16 mouse cellular contexts compared by ENCODE assay signal in genomic region chr6:126535911-126536270, GRCm38 (mm10). TPM values are rescaled to one million over a fixed set of nuclear protein-coding genes. Genes with fewer than 3 reads are reported as not detected.
A peak's percentile ranks its signal among the peaks of the same experiment; 100 is the strongest.
DNase-seq lines count a peak whose midpoint lies in the region; ATAC-seq lines count a peak whose summit lies in the region.
"Had no signal": no experiment of that assay in that cellular context is flagged by ENCODE, and none has a peak within 500 bp of the region (broad histone marks: within the 10 kb centered on the region; RNA-seq: fewer than 3 reads in every experiment).

No protein-coding gene starts in this region.

- no peak overlapping the region for H3K4me3 ChIP-seq in heart, embryonic 13.5 days
- H3K4me3 ChIP-seq in limb, embryonic 13.5 days = no peak overlapping the region
- H3K4me3 ChIP-seq in limb, embryonic 10.5 days = no peak overlapping the region
- no peak overlapping the region for H3K4me3 ChIP-seq in intestine, embryonic 15.5 days (replicated peaks)
- H3K4me3 ChIP-seq in stomach, embryonic 15.5 days (replicated peaks) = no peak overlapping the region

- no peak for ATAC-seq in heart, embryonic 13.5 days (ENCODE audit: extremely low read depth, insufficient number of reproducible peaks, low FRiP score, low TSS enrichment)
- no peak for ATAC-seq in limb, embryonic 13.5 days (ENCODE audit: low FRiP score, low read depth)
- no peak for ATAC-seq in intestine, embryonic 15.5 days
- ATAC-seq in stomach, embryonic 15.5 days (ENCODE audit: insufficient read depth, low FRiP score, low read depth) = no peak

- H3K9me3 ChIP-seq in heart, embryonic 13.5 days = no peaks in the 10 kb centered on the region
- no peaks in the 10 kb centered on the region for H3K9me3 ChIP-seq in limb, embryonic 13.5 days
- H3K9me3 ChIP-seq in limb, embryonic 10.5 days (replicated peaks) = no peaks in the 10 kb centered on the region
- no peaks in the 10 kb centered on the region for H3K9me3 ChIP-seq in intestine, embryonic 15.5 days
- H3K9me3 ChIP-seq in stomach, embryonic 15.5 days = no peaks in the 10 kb centered on the region
- H3K9me3 ChIP-seq: forebrain, embryonic 12.5 days; hindbrain, embryonic 13.5 days; neural tube, embryonic 13.5 days had no signal

- no peak for DNase-seq in heart, adult 11 months
- no peak for DNase-seq in limb, embryonic 10.5 days (ENCODE audit: low spot score)
- DNase-seq in left cerebral cortex, adult 11 months (ENCODE audit: low spot score) = no peak
- no peak for DNase-seq in right cerebral cortex, adult 18-20 months
- DNase-seq: adrenal gland, adult 2 months; cerebellum, adult 11 months; kidney, adult 2 months; right cerebral cortex, postnatal 4 days; thymus, adult 18-20 months had no signal

- H3K27ac ChIP-seq in heart, embryonic 13.5 days (replicated peaks) = peak overlapping the region; percentile 64
- H3K27ac ChIP-seq in limb, embryonic 13.5 days = no peak overlapping the region
- no peak overlapping the region for H3K27ac ChIP-seq in limb, embryonic 10.5 days
- no peak overlapping the region for H3K27ac ChIP-seq in intestine, embryonic 15.5 days
- H3K27ac ChIP-seq in stomach, embryonic 15.5 days = peak overlapping the region; percentile 40
- H3K27ac ChIP-seq: neural tube, embryonic 13.5 days had no signal

- H3K9ac ChIP-seq in heart, embryonic 13.5 days = no peak overlapping the region
- H3K9ac ChIP-seq in limb, embryonic 13.5 days = no peak overlapping the region
- no peak overlapping the region for H3K9ac ChIP-seq in intestine, embryonic 15.5 days
- H3K9ac ChIP-seq in stomach, embryonic 15.5 days = no peak overlapping the region

- H3K27me3 ChIP-seq in heart, embryonic 13.5 days (replicated peaks) = peaks cover 20% of the 10 kb centered on the region
- H3K27me3 ChIP-seq in limb, embryonic 13.5 days = peaks cover 27% of the 10 kb centered on the region
- peaks cover 43% of the 10 kb centered on the region for H3K27me3 ChIP-seq in limb, embryonic 10.5 days (ENCODE audit: low read depth, poor library complexity, severe bottlenecking)
- H3K27me3 ChIP-seq in intestine, embryonic 15.5 days (replicated peaks) = 0 out of 2 replicates have a peak, but pooled peaks cover 9% of the 10 kb centered on the region
- 0 out of 2 replicates have a peak, but pooled peaks cover 12% of the 10 kb centered on the region for H3K27me3 ChIP-seq in stomach, embryonic 15.5 days (replicated peaks)

- H3K36me3 ChIP-seq in heart, embryonic 13.5 days = no peaks in the 10 kb centered on the region
- H3K36me3 ChIP-seq in limb, embryonic 13.5 days = no peaks in the 10 kb centered on the region
- H3K36me3 ChIP-seq in limb, embryonic 10.5 days = no peaks in the 10 kb centered on the region
- no peaks in the 10 kb centered on the region for H3K36me3 ChIP-seq in intestine, embryonic 15.5 days
- H3K36me3 ChIP-seq in stomach, embryonic 15.5 days = no peaks in the 10 kb centered on the region
- H3K36me3 ChIP-seq: forebrain, embryonic 12.5 days; hindbrain, embryonic 13.5 days; neural tube, embryonic 13.5 days had no signal

- peak overlapping the region; percentile 73; the same call in 1 of the 2 replicates for H3K4me2 ChIP-seq in heart, embryonic 13.5 days
- H3K4me2 ChIP-seq in limb, embryonic 13.5 days (replicated peaks) = peak overlapping the region; percentile 71
- peak overlapping the region; percentile 63; the same call in 1 of the 2 replicates for H3K4me2 ChIP-seq in intestine, embryonic 15.5 days (replicated peaks)
- no peak overlapping the region for H3K4me2 ChIP-seq in stomach, embryonic 15.5 days

- 19% methylated on average over 1 of the region's 1 CpGs for WGBS in heart, embryonic 13.5 days
- 8% methylated on average over 1 of the region's 1 CpGs for WGBS in limb, embryonic 13.5 days
- WGBS in limb, embryonic 10.5 days = 33% methylated on average over 1 of the region's 1 CpGs
- WGBS in intestine, embryonic 15.5 days = 7% methylated on average over 1 of the region's 1 CpGs
- WGBS in stomach, embryonic 15.5 days = 0% methylated on average over 1 of the region's 1 CpGs

- H3K4me1 ChIP-seq in heart, embryonic 13.5 days = peaks cover 62% of the 10 kb centered on the region
- H3K4me1 ChIP-seq in limb, embryonic 13.5 days = peaks cover 24% of the 10 kb centered on the region
- H3K4me1 ChIP-seq in limb, embryonic 10.5 days = peaks cover 40% of the 10 kb centered on the region
- H3K4me1 ChIP-seq in intestine, embryonic 15.5 days (replicated peaks) = peaks cover 18% of the 10 kb centered on the region
- H3K4me1 ChIP-seq in stomach, embryonic 15.5 days = peaks cover 18% of the 10 kb centered on the region

RNA-seq across cellular contexts. Expression of gene Kcna5, which starts 0.7 kb away (rescaled TPM):
- polyA plus RNA-seq in heart, embryonic 13.5 days (2015; fragmentation: Nextera tagmentation; extraction: Ambion mirVana) = 6.2 and 7.6 TPM in 2 replicates
- 3.9 and 4.4 TPM in 2 replicates for polyA plus RNA-seq in limb, embryonic 13.5 days (2015; fragmentation: Nextera tagmentation; extraction: Ambion mirVana)
- polyA plus RNA-seq in limb, embryonic 10.5 days (2016; fragmentation: Nextera tagmentation; extraction: Ambion mirVana) = 1.3 TPM in 2 replicates
- polyA plus RNA-seq in intestine, embryonic 15.5 days (2015; fragmentation: Nextera tagmentation; extraction: Ambion mirVana) = 7.5 and 8.2 TPM in 2 replicates
- polyA plus RNA-seq in stomach, embryonic 15.5 days (2015; fragmentation: Nextera tagmentation; extraction: Ambion mirVana) = 8.8 and 9.1 TPM in 2 replicates

Comparison
In these comparisons a context has a peak if more than half of its experiments do, and no peak if none do; other contexts are left out.
1. H3K27ac ChIP-seq: peak in heart, embryonic 13.5 days (single experiment) and stomach, embryonic 15.5 days (single experiment); none in limb, embryonic 13.5 days (single experiment), limb, embryonic 10.5 days (single experiment) and intestine, embryonic 15.5 days (single experiment).